24 mouse cellular contexts compared by ENCODE assay signal in genomic region chr12:73088500-73088899, GRCm38 (mm10). TPM values are rescaled to one million over a fixed set of nuclear protein-coding genes. Genes with fewer than 3 reads are reported as not detected.
DNase-seq lines count a peak whose midpoint lies in the region; ATAC-seq and TF ChIP-seq lines count a peak whose summit lies in the region.
"Had no signal": no experiment of that assay in that cellular context is flagged by ENCODE, and none has a peak within 500 bp of the region (broad histone marks: within the 10 kb centered on the region; RNA-seq: fewer than 3 reads in every experiment).

No protein-coding gene starts in this region.

- no peak overlapping the region for H3K4me3 ChIP-seq in liver, embryonic 13.5 days (replicated peaks)
- no peak overlapping the region for H3K4me3 ChIP-seq in liver, postnatal 0 days (ENCODE audit: low read depth, low read length)
- H3K4me3 ChIP-seq: gastrocnemius, adult 2 months; heart, adult 2 months; layer of hippocampus, adult 2 months; left cerebral cortex, adult 2 months; limb, embryonic 10.5 days; lung, embryonic 15.5 days; midbrain, embryonic 13.5 days; myocyte; neural tube, embryonic 15.5 days had no signal

- H3K36me3 ChIP-seq in liver, embryonic 13.5 days, result no peaks in the 10 kb centered on the region
- H3K36me3 ChIP-seq in liver, postnatal 0 days (replicated peaks; ENCODE audit: insufficient read depth, low read length), result no peaks in the 10 kb centered on the region
- H3K36me3 ChIP-seq: limb, embryonic 10.5 days; lung, embryonic 15.5 days; midbrain, embryonic 13.5 days; neural tube, embryonic 15.5 days had no signal

- no peak for TF ChIP-seq CTCF in liver, postnatal 0 days (IDR thresholded peaks at IDR 0.05; ENCODE audit: low read depth)

- peak; percentile 41 for ATAC-seq in liver, embryonic 13.5 days (ENCODE audit: low read depth)
- ATAC-seq in liver, postnatal 0 days, result no peak
- ATAC-seq: forebrain, embryonic 16.5 days; hindbrain, embryonic 16.5 days; midbrain, embryonic 13.5 days had no signal

- 63% methylated on average over 5 of the region's 5 CpGs for WGBS in liver, embryonic 13.5 days (ENCODE audit: insufficient replicate concordance)
- 58% methylated on average over 5 of the region's 5 CpGs for WGBS in liver, postnatal 0 days (ENCODE audit: insufficient replicate concordance)

- H3K9ac ChIP-seq in liver, embryonic 13.5 days, result 0 out of 2 replicates have a peak overlapping the region, but pooled peaks have one; percentile 26
- no peak overlapping the region for H3K9ac ChIP-seq in liver, postnatal 0 days (replicated peaks)
- H3K9ac ChIP-seq: lung, embryonic 15.5 days; midbrain, embryonic 13.5 days; neural tube, embryonic 15.5 days had no signal

- peak overlapping the region; percentile 51 for H3K27ac ChIP-seq in liver, embryonic 13.5 days
- no peak overlapping the region for H3K27ac ChIP-seq in liver, postnatal 0 days (ENCODE audit: low read depth)
- H3K27ac ChIP-seq: gastrocnemius, adult 2 months; heart, adult 2 months; layer of hippocampus, adult 2 months; left cerebral cortex, adult 2 months; limb, embryonic 10.5 days; lung, embryonic 15.5 days; midbrain, embryonic 13.5 days; neural tube, embryonic 15.5 days had no signal

- DNase-seq in liver, embryonic 13.5 days, result no peak
- DNase-seq in liver, postnatal 0 days, result no peak
- peak; percentile 30 for DNase-seq in ES-CJ7 (ENCODE audit: low read depth, low spot score)
- peak; percentile 39 for DNase-seq in ZHBTc4 (ENCODE audit: low read depth, low spot score)
- peak; percentile 16 for DNase-seq in lung, postnatal 36 days
- DNase-seq in B cell, adult 2 months, result no peak
- DNase-seq in layer of hippocampus, adult 8-10 months (ENCODE audit: low spot score in 2 of 2), result no peak
- DNase-seq: cerebellum, adult 9-10 months; gastrocnemius, adult 2 months; heart, adult 2 months; heart, postnatal 14 days; kidney, adult 18-20 months; kidney, postnatal 10 days; right cerebral cortex, postnatal 4 days; thymus, postnatal 4 days had no signal

- no peaks in the 10 kb centered on the region for H3K9me3 ChIP-seq in liver, embryonic 13.5 days (replicated peaks)
- no peaks in the 10 kb centered on the region for H3K9me3 ChIP-seq in liver, postnatal 0 days (ENCODE audit: low read length)
- H3K9me3 ChIP-seq: limb, embryonic 10.5 days; lung, embryonic 15.5 days; midbrain, embryonic 13.5 days; neural tube, embryonic 15.5 days had no signal

- H3K4me2 ChIP-seq in liver, embryonic 13.5 days, result peak overlapping the region; percentile 33
- H3K4me2 ChIP-seq in liver, postnatal 0 days (ENCODE audit: low read depth, low read length), result no peak overlapping the region
- H3K4me2 ChIP-seq: lung, embryonic 15.5 days; midbrain, embryonic 13.5 days; neural tube, embryonic 15.5 days had no signal

- peaks cover 2% of the 10 kb centered on the region for H3K27me3 ChIP-seq in liver, embryonic 13.5 days
- no peaks in the 10 kb centered on the region for H3K27me3 ChIP-seq in liver, postnatal 0 days (ENCODE audit: insufficient read depth, low read length)
- H3K27me3 ChIP-seq: lung, embryonic 15.5 days; midbrain, embryonic 13.5 days; neural tube, embryonic 15.5 days had no signal

- TF ChIP-seq EP300 in liver, postnatal 0 days (IDR thresholded peaks at IDR 0.05; ENCODE audit: low read depth), result no peak

- H3K4me1 ChIP-seq in liver, embryonic 13.5 days (replicated peaks), result peaks cover 17% of the 10 kb centered on the region
- H3K4me1 ChIP-seq in liver, postnatal 0 days (ENCODE audit: insufficient read depth), result 0 out of 2 replicates have a peak, but pooled peaks cover 2% of the 10 kb centered on the region
- H3K4me1 ChIP-seq: lung, embryonic 15.5 days; midbrain, embryonic 13.5 days; neural tube, embryonic 15.5 days had no signal

RNA-seq across cellular contexts. Expression of gene Six4, which starts 24.8 kb away (rescaled TPM):
- 0.05 TPM in 2 replicates for polyA plus RNA-seq in liver, embryonic 13.5 days (2015; fragmentation: Nextera tagmentation; extraction: Ambion mirVana)
- not detected in 2 replicates for polyA plus RNA-seq in liver, postnatal 0 days (2015; fragmentation: Nextera tagmentation; extraction: Ambion mirVana)
- 1 to 10 TPM; 1.3 to 1.8 (median 1.5) TPM for total RNA-seq in layer of hippocampus, adult 8-10 months (2022)

RNA-seq across cellular contexts. Expression of gene Six1, which starts 34.8 kb away (rescaled TPM):
- polyA plus RNA-seq in liver, embryonic 13.5 days (2015; fragmentation: Nextera tagmentation; extraction: Ambion mirVana), result 0.30 and 0.55 TPM in 2 replicates
- 0.04 and 0.17 TPM in 2 replicates for polyA plus RNA-seq in liver, postnatal 0 days (2015; fragmentation: Nextera tagmentation; extraction: Ambion mirVana)
- total RNA-seq in layer of hippocampus, adult 8-10 months (2022), result under 1 TPM in 3 of 4 experiments, not detected in 1; 0.14 to 0.19 (median 0.18) TPM

RNA-seq across cellular contexts. Expression of gene Mnat1, which starts 35.0 kb away (rescaled TPM):
- 11.9 TPM in 2 replicates for polyA plus RNA-seq in liver, embryonic 13.5 days (2015; fragmentation: Nextera tagmentation; extraction: Ambion mirVana)
- polyA plus RNA-seq in liver, postnatal 0 days (2015; fragmentation: Nextera tagmentation; extraction: Ambion mirVana), result 8.6 and 8.9 TPM in 2 replicates
- total RNA-seq in layer of hippocampus, adult 8-10 months (2022), result 10 to 100 TPM; 22.5 to 24.1 (median 23.4) TPM

Comparison
In these comparisons a context has a peak if more than half of its experiments do, and no peak if none do; other contexts are left out.
1. DNase-seq: peak in ES-CJ7 (single experiment), ZHBTc4 (single experiment) and lung, postnatal 36 days (single experiment); none in liver, embryonic 13.5 days (single experiment), liver, postnatal 0 days (single experiment), B cell, adult 2 months (0 of 2) and layer of hippocampus, adult 8-10 months (0 of 2).